Mouse (Mus musculus) olfactory bulb, adult 2 months (tissue): ENCODE measurements around the gene Mad2l2. TPM values are rescaled to one million over a fixed set of nuclear protein-coding genes. Genes with fewer than 3 reads are reported as not detected.
"Not testable (repeated sequence)": the region's sequence is repeated elsewhere in the genome, so short reads cannot be mapped to it uniquely, and the experiment has no call there.

ENCODE experiments used
- H3K27ac ChIP-seq: fragments of 200-500 bp; 2 replicates; pipeline ENCODE4 v1.5.1; 2012; ENCODE audit warnings: low read depth, low read length; ENCODE audit not compliant: insufficient read depth
- H3K4me1 ChIP-seq: fragments of 200-500 bp; 2 replicates; pipeline ENCODE4 v1.6.1; 2012; ENCODE audit warnings: low read length; ENCODE audit not compliant: control insufficient read depth, insufficient read depth
- H3K4me3 ChIP-seq: fragments of 200-500 bp; 2 replicates; pipeline ENCODE4 v1.5.1; 2012; ENCODE audit warnings: mild to moderate bottlenecking, low read depth, low read length, moderate library complexity; ENCODE audit not compliant: insufficient read depth
- CTCF ChIP-seq: fragments of 200-500 bp; IDR thresholded peaks from 2 replicates; pipeline ENCODE4 v1.5.1; 2012; ENCODE audit warnings: low read depth, mild to moderate bottlenecking, low read length, moderate library complexity; ENCODE audit not compliant: insufficient read depth
- POLR2A ChIP-seq: fragments of 200-500 bp; IDR thresholded peaks from 2 replicates; pipeline ENCODE4 v1.6.1; 2012; ENCODE audit warnings: mild to moderate bottlenecking, low read depth, low read length, moderate library complexity; ENCODE audit not compliant: insufficient read depth
- WGBS: fragments of 180-500 bp; shearing (Covaris S2); methylation state at CpG from one replicate; pipeline ENCODE4 v1.1.7; 2018; 5-methylcytosine and 5-hydroxymethylcytosine counted together
- polyA plus RNA-seq: library from polyadenylated mRNA; stranded (reverse); fragments of >200 nt; gene quantifications from 2 replicates; pipeline ENCODE4 v1.2.4, GENCODE M21; 2012; ENCODE audit warnings: low replicate concordance; ENCODE audit not compliant: missing spikeins, insufficient read depth, insufficient read length

Mad2l2 gene
- polyA plus RNA-seq, 1 experiment = not detected

- Histone ChIP-seq H3K4me1 (peaks cover 8% of the 10 kb centered on the region), H3K27ac (no peak overlapping the region), H3K4me3 (no peak overlapping the region)
- TF ChIP-seq POLR2A (no peak), CTCF (no peak)
- 31% methylated on average over 12 of the region's 12 CpGs for WGBS
Observed at GRCm38 (mm10) chr4:148174495-148174862, 44.3 kb downstream of the Mad2l2 start.

GRCm38 (mm10) chr4:148176603-148177002 is 46.4 kb downstream of the Mad2l2 start:
- H3K4me3 ChIP-seq, H3K27ac ChIP-seq, H3K4me1 ChIP-seq: not testable (repeated sequence)
- 79% methylated on average over 5 of the region's 6 CpGs for WGBS

GRCm38 (mm10) chr4:148177716-148178115 is 47.5 kb downstream of the Mad2l2 start:
- no peak for TF ChIP-seq CTCF
- no peak for TF ChIP-seq POLR2A
- Histone ChIP-seq H3K27ac (no peak overlapping the region), H3K4me1 (peaks cover 12% of the 10 kb centered on the region), H3K4me3 (no peak overlapping the region)

- 75% methylated on average over 12 of the region's 12 CpGs for WGBS
- no peak for TF ChIP-seq CTCF
- TF ChIP-seq POLR2A = no peak
- H3K27ac ChIP-seq = no peak overlapping the region
- H3K4me3 ChIP-seq = no peak overlapping the region
- H3K4me1 ChIP-seq = peaks cover 5% of the 10 kb centered on the region; the same call in 1 of the 2 replicates
Observed at GRCm38 (mm10) chr4:148181483-148181882, 51.3 kb downstream of the Mad2l2 start.

GRCm38 (mm10) chr4:148182363-148182762 is 52.2 kb downstream of the Mad2l2 start:
- Histone ChIP-seq H3K4me3 (no peak overlapping the region), H3K4me1 (peaks cover 5% of the 10 kb centered on the region; the same call in 1 of the 2 replicates), H3K27ac (no peak overlapping the region)
- TF ChIP-seq CTCF (no peak), POLR2A (no peak)
- 18% methylated on average over 8 of the region's 8 CpGs for WGBS

- Histone ChIP-seq H3K4me1 (peaks cover 5% of the 10 kb centered on the region; the same call in 1 of the 2 replicates), H3K4me3 (no peak overlapping the region), H3K27ac (no peak overlapping the region)
- 34% methylated on average over 9 of the region's 9 CpGs for WGBS
- TF ChIP-seq POLR2A (no peak), CTCF (no peak)
Observed at GRCm38 (mm10) chr4:148184564-148184963, 54.4 kb downstream of the Mad2l2 start.

GRCm38 (mm10) chr4:148185819-148186218 is 55.6 kb downstream of the Mad2l2 start:
- Histone ChIP-seq H3K4me3 (no peak overlapping the region), H3K27ac (no peak overlapping the region), H3K4me1 (peaks cover 5% of the 10 kb centered on the region; the same call in 1 of the 2 replicates)
- WGBS = 77% methylated on average over 4 of the region's 4 CpGs
- TF ChIP-seq CTCF (no peak), POLR2A (no peak)

GRCm38 (mm10) chr4:148188767-148189166 is 58.6 kb downstream of the Mad2l2 start:
- 79% methylated on average over 1 of the region's 1 CpGs for WGBS
- not testable (repeated sequence) for H3K4me3 ChIP-seq, H3K4me1 ChIP-seq, H3K27ac ChIP-seq

GRCm38 (mm10) chr4:148192707-148193245 is 62.6 kb downstream of the Mad2l2 start:
- WGBS = 71% methylated on average over 11 of the region's 11 CpGs
- no peaks in the 10 kb centered on the region for H3K4me1 ChIP-seq
- TF ChIP-seq CTCF (no peak), POLR2A (no peak)
- H3K4me3 ChIP-seq = no peak overlapping the region
- no peak overlapping the region for H3K27ac ChIP-seq

- TF ChIP-seq POLR2A = no peak
- no peak for TF ChIP-seq CTCF
- Histone ChIP-seq H3K4me3 (no peak overlapping the region), H3K4me1 (peaks cover 5% of the 10 kb centered on the region; the same call in 1 of the 2 replicates), H3K27ac (no peak overlapping the region)
Observed at GRCm38 (mm10) chr4:148194400-148194799, 64.2 kb downstream of the Mad2l2 start.

Other genes starting within 250 kb of the Mad2l2 start
- not detected in 2 replicates for gene Mfn2, start 225.7 kb upstream of the Mad2l2 start, polyA plus RNA-seq
- gene Plod1, start 193.6 kb upstream of the Mad2l2 start, polyA plus RNA-seq = not detected in 2 replicates
- not detected in 2 replicates for gene 2510039O18Rik, start 189.5 kb upstream of the Mad2l2 start, polyA plus RNA-seq
- not detected in 2 replicates for gene Nppb, start 144.6 kb upstream of the Mad2l2 start, polyA plus RNA-seq
- gene Nppa, start 129.7 kb upstream of the Mad2l2 start, polyA plus RNA-seq = not detected in 2 replicates
- gene Clcn6, start 91.6 kb upstream of the Mad2l2 start, polyA plus RNA-seq = not detected in 2 replicates
- gene Mthfr, start 91.3 kb upstream of the Mad2l2 start, polyA plus RNA-seq = not detected in 2 replicates
- not detected in 2 replicates for gene Agtrap, start 42.4 kb upstream of the Mad2l2 start, polyA plus RNA-seq
- gene Draxin, start 314 bp downstream of the Mad2l2 start, polyA plus RNA-seq = not detected in 2 replicates
- not detected in 2 replicates for gene Fbxo6, start 21.8 kb downstream of the Mad2l2 start, polyA plus RNA-seq
- not detected in 2 replicates for gene Fbxo44, start 30.1 kb downstream of the Mad2l2 start, polyA plus RNA-seq
- not detected in 2 replicates for gene Fbxo2, start 30.2 kb downstream of the Mad2l2 start, polyA plus RNA-seq
- not detected in 2 replicates for gene Disp3, start 157.6 kb downstream of the Mad2l2 start, polyA plus RNA-seq